Mouse (Mus musculus): ENCODE data around the gene Sema3f.

GRCm38 (mm10) chr9:107723292-107723691 lies 13.0 kb upstream of the Sema3f start:
- TF ChIP-seq POLR2A (IDR thresholded peaks at IDR 0.05; ENCODE audit: insufficient read depth, low read depth, low read length): no peak
- no peak for TF ChIP-seq CTCF (IDR thresholded peaks at IDR 0.05; ENCODE audit: insufficient read depth, low read depth, low read length)
